Mouse (Mus musculus) MEL (cell line): Measurements from ENCODE around the gene Hpd.

Experiments used
- CTCF ChIP-seq, 3 experiments: IDR thresholded peaks in 2 of 3; conservative IDR thresholded peaks in 1 of 3; 2 replicates each; pipeline ENCODE4 v1.5.1; 2011 to 2012; ENCODE audit warnings: low read length in 3 of 3, low read depth in 2 of 3, mild to moderate bottlenecking in 2 of 3, improper control_type of control experiment in 1 of 3, inconsistent platforms in 1 of 3, mixed read lengths in 1 of 3, moderate library complexity in 1 of 3; ENCODE audit not compliant: control insufficient read depth in 1 of 3, insufficient read depth in 1 of 3, poor library complexity in 1 of 3, severe bottlenecking in 1 of 3
- ELF1 ChIP-seq: IDR thresholded peaks from 2 replicates; pipeline ENCODE4 v1.6.1; 2014; ENCODE audit warnings: low read depth, mild to moderate bottlenecking, inconsistent platforms, low read length, improper control_type of control experiment, moderate library complexity
- EP300 ChIP-seq, 2 experiments: IDR thresholded peaks; 2 replicates each; pipeline ENCODE4 v1.6.1; 2011; ENCODE audit warnings: improper control_type of control experiment in 2 of 2, low read length in 2 of 2, low read depth in 1 of 2, mild to moderate bottlenecking in 1 of 2
- MAFK ChIP-seq: IDR thresholded peaks from 2 replicates; pipeline ENCODE4 v1.6.1; 2011; ENCODE audit warnings: low read depth, mild to moderate bottlenecking, low read length, improper control_type of control experiment, borderline replicate concordance
- RCOR1 ChIP-seq: IDR thresholded peaks from 2 replicates; pipeline ENCODE4 v1.6.1; 2012; ENCODE audit warnings: low read depth, mild to moderate bottlenecking, inconsistent platforms, low read length, improper control_type of control experiment
- ZKSCAN1 ChIP-seq: IDR thresholded peaks from 2 replicates; pipeline ENCODE4 v1.6.1; 2012; ENCODE audit warnings: low read depth, mild to moderate bottlenecking, inconsistent platforms, low read length, improper control_type of control experiment, moderate library complexity
- ZNF384 ChIP-seq: IDR thresholded peaks from 2 replicates; pipeline ENCODE4 v1.6.1; 2012; ENCODE audit warnings: low read depth, mild to moderate bottlenecking, inconsistent platforms, low read length, improper control_type of control experiment

DNA sequence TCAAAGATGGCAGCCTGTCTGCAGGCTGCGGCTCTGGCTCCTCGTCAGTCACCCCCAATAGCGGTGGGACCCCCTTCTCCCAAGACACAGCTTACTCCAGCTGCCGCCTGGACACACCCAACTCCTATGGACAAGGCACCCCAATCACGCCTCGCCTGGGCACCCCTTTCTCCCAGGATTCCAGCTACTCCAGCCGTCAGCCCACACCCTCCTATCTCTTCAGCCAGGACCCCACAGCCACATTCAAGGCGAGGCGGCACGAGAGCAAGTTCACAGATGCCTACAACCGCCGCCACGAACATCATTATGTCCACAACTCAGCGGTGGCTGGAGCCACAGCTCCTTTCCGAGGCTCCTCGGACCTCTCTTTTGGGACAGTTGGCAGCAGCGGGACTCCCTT is 35.0 kb downstream of the Hpd start:
- no peak for TF ChIP-seq CTCF (IDR thresholded peaks at IDR 0.05 in 2 of 3, conservative IDR thresholded peaks at IDR 0.05 in 1 of 3; ENCODE audit: control insufficient read depth in 1 of 3, insufficient read depth in 1 of 3, low read depth in 2 of 3, low read length in 3 of 3, poor library complexity in 1 of 3, severe bottlenecking in 1 of 3)
- no peak for TF ChIP-seq EP300 (IDR thresholded peaks at IDR 0.05; ENCODE audit: low read depth in 1 of 2, low read length in 2 of 2)
- TF ChIP-seq MAFK: no peak
- TF ChIP-seq ZNF384: no peak
- TF ChIP-seq ZKSCAN1: no peak
- TF ChIP-seq ELF1: no peak
- TF ChIP-seq RCOR1: no peak
